Comparison of ENCODE assay signal across 13 mouse cellular contexts in the genomic region with DNA sequence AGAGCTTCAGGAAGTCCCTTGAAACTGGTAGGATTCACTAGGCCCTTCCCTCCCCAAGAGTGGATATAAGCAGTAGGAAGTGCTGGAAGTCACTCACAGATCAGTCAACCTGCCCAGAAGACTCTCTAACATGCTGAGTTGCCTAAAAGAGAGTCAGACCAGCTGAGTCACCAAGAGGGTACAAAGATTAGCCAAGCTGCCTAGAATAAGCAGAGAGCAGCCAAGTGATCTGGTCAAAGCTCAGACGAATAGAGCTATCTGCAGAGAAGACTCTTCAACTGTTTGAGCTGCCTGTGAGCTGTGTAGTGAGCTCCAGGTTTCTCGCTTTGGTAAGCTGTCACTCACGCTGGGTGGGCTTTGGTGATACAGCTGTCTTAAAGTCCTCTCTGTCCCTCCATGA.
"Had no signal": no experiment of that assay in that cellular context is flagged by ENCODE, and none has a peak within 500 bp of the region (broad histone marks: within the 10 kb centered on the region; RNA-seq: fewer than 3 reads in every experiment).

No protein-coding gene starts in this region.

- H3K9ac ChIP-seq: limb, embryonic 15.5 days; liver, embryonic 14.5 days; midbrain, embryonic 13.5 days; neural tube, embryonic 15.5 days had no signal

- DNase-seq: layer of hippocampus, adult 9-11 months; layer of hippocampus, postnatal 36 days; lung, adult 18-20 months; right cerebral cortex, adult 18-20 months; right cerebral cortex, postnatal 25 days; thymus, postnatal 4 days had no signal

- H3K27ac ChIP-seq: limb, embryonic 15.5 days; liver, embryonic 14.5 days; midbrain, embryonic 13.5 days; neural tube, embryonic 15.5 days had no signal

- H3K36me3 ChIP-seq: limb, embryonic 15.5 days; midbrain, embryonic 13.5 days; neural tube, embryonic 15.5 days had no signal

- H3K4me3 ChIP-seq: limb, embryonic 15.5 days; midbrain, embryonic 13.5 days; myocyte; neural tube, embryonic 15.5 days had no signal

- H3K27me3 ChIP-seq: limb, embryonic 15.5 days; midbrain, embryonic 13.5 days; neural tube, embryonic 15.5 days had no signal

- H3K9me3 ChIP-seq: limb, embryonic 15.5 days; midbrain, embryonic 13.5 days; neural tube, embryonic 15.5 days had no signal

- ATAC-seq: inflammation-experienced regulatory T-cells, adult 6 months; intestine, postnatal 0 days; midbrain, embryonic 13.5 days had no signal

- H3K4me1 ChIP-seq: limb, embryonic 15.5 days; midbrain, embryonic 13.5 days had no signal

- H3K4me2 ChIP-seq: limb, embryonic 15.5 days; midbrain, embryonic 13.5 days; neural tube, embryonic 15.5 days had no signal
